Comparison of ENCODE assay signal across 24 mouse cellular contexts in the genomic region with DNA sequence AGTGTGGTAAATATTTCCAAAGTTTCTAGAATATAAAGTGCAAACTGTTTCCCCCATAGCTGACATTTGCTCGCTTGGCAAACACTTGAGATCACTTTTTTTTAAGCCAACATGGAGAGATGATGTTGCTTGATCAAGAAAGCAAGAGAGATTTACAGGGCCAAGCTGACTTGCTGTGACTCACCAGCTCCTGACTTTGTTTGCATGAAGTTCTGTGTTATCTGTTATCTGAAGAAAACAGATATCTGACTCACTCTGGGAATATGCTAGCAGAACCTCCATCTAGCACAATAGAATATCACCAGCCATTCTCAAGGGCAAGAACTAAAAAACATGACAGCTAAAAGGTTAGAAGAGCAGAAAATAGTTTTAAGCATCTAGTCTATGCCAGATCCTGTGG. TPM values are rescaled to one million over a fixed set of nuclear protein-coding genes. Genes with fewer than 3 reads are reported as not detected.
DNase-seq lines count a peak whose midpoint lies in the region; ATAC-seq and TF ChIP-seq lines count a peak whose summit lies in the region.
"Had no signal": no experiment of that assay in that cellular context is flagged by ENCODE, and none has a peak within 500 bp of the region (broad histone marks: within the 10 kb centered on the region; RNA-seq: fewer than 3 reads in every experiment).

No protein-coding gene starts in this region.

- TF ChIP-seq RAD21 in MEL (IDR thresholded peaks at IDR 0.05; ENCODE audit: low read depth, low read length), result no peak

- ATAC-seq in megakaryocyte progenitor cell, adult 5-6 weeks (replicated peaks; ENCODE audit: poor library complexity), result no peak
- ATAC-seq in hindbrain, embryonic 16.5 days, result no peak
- ATAC-seq: CD4-positive, CD25-positive, alpha-beta regulatory T cell, adult 4 months; inflammation-experienced regulatory T-cells, adult 6 months; intestine, postnatal 0 days had no signal

- H3K4me3 ChIP-seq in MEL (ENCODE audit: control insufficient read depth in 1 of 2, insufficient read depth in 1 of 2, low read depth in 2 of 2, low read length in 2 of 2), result no peak overlapping the region
- no peak overlapping the region for H3K4me3 ChIP-seq in embryonic fibroblast, embryonic 13.5 days (ENCODE audit: insufficient read depth, low read length)
- no peak overlapping the region for H3K4me3 ChIP-seq in hindbrain, embryonic 16.5 days (ENCODE audit: low read length)
- H3K4me3 ChIP-seq: embryonic facial prominence, embryonic 12.5 days; forebrain, embryonic 12.5 days; gastrocnemius, adult 2 months; heart, embryonic 13.5 days; hindbrain, embryonic 15.5 days had no signal

- no peak overlapping the region for H3K4me2 ChIP-seq in hindbrain, embryonic 16.5 days (ENCODE audit: low read length)
- H3K4me2 ChIP-seq: embryonic facial prominence, embryonic 12.5 days; forebrain, embryonic 12.5 days; heart, embryonic 13.5 days; hindbrain, embryonic 15.5 days had no signal

- no peaks in the 10 kb centered on the region for H3K27me3 ChIP-seq in MEL (ENCODE audit: control insufficient read depth in 1 of 2, insufficient read depth in 2 of 2, low read length in 2 of 2)
- no peaks in the 10 kb centered on the region for H3K27me3 ChIP-seq in hindbrain, embryonic 16.5 days (replicated peaks; ENCODE audit: control insufficient read depth, insufficient read depth, low read length)
- H3K27me3 ChIP-seq: embryonic facial prominence, embryonic 12.5 days; forebrain, embryonic 12.5 days; heart, embryonic 13.5 days; hindbrain, embryonic 15.5 days had no signal

- TF ChIP-seq POLR2A in MEL (IDR thresholded peaks at IDR 0.05; ENCODE audit: control insufficient read depth in 1 of 2, insufficient read depth in 1 of 2, low read depth in 1 of 2, low read length in 2 of 2, poor library complexity in 1 of 2), result no peak
- TF ChIP-seq POLR2A in embryonic fibroblast, embryonic 13.5 days (IDR thresholded peaks at IDR 0.05; ENCODE audit: low read depth, low read length), result no peak

- no peak for TF ChIP-seq CTCF in MEL (IDR thresholded peaks at IDR 0.05 in 2 of 3, conservative IDR thresholded peaks at IDR 0.05 in 1 of 3; ENCODE audit: control insufficient read depth in 1 of 3, insufficient read depth in 1 of 3, low read depth in 2 of 3, low read length in 3 of 3, poor library complexity in 1 of 3, severe bottlenecking in 1 of 3)
- no peak for TF ChIP-seq CTCF in embryonic fibroblast, embryonic 13.5 days (IDR thresholded peaks at IDR 0.05; ENCODE audit: borderline replicate concordance, insufficient read depth, low read length)

- peak; percentile 58 for DNase-seq in adrenal gland, adult 2 months
- DNase-seq in adrenal gland, postnatal 10 days, result no peak
- peak; percentile 67 for DNase-seq in ovary, adult 18-20 months (ENCODE audit: low spot score)
- DNase-seq in ovary, postnatal 36 days (ENCODE audit: low spot score), result no peak
- DNase-seq in MEL (ENCODE audit: low read depth, low spot score), result peak; percentile 2
- DNase-seq: cerebellum, adult 11 months; cerebellum, adult 8-10 months; cerebellum, postnatal 14 days; gastrocnemius, adult 2 months; gastrocnemius, postnatal 36 days; heart, adult 11 months; heart, postnatal 36 days; kidney, adult 8-10 months had no signal

- TF ChIP-seq EP300 in MEL (IDR thresholded peaks at IDR 0.05; ENCODE audit: low read depth in 1 of 2, low read length in 2 of 2), result no peak

- H3K36me3 ChIP-seq in MEL (ENCODE audit: control insufficient read depth in 1 of 2, insufficient read depth in 2 of 2, low read length in 2 of 2), result no peaks in the 10 kb centered on the region
- H3K36me3 ChIP-seq in hindbrain, embryonic 16.5 days (ENCODE audit: control insufficient read depth, insufficient read depth, low read length), result no peaks in the 10 kb centered on the region
- H3K36me3 ChIP-seq: embryonic facial prominence, embryonic 12.5 days; forebrain, embryonic 12.5 days; G1E; heart, embryonic 13.5 days; hindbrain, embryonic 15.5 days had no signal

- no peaks in the 10 kb centered on the region for H3K9me3 ChIP-seq in MEL (replicated peaks; ENCODE audit: insufficient read depth, low read length)
- H3K9me3 ChIP-seq in hindbrain, embryonic 16.5 days (ENCODE audit: control insufficient read depth, low read length), result no peaks in the 10 kb centered on the region
- H3K9me3 ChIP-seq: embryonic facial prominence, embryonic 12.5 days; forebrain, embryonic 12.5 days; G1E; heart, embryonic 13.5 days; hindbrain, embryonic 15.5 days had no signal

- no peak overlapping the region for H3K9ac ChIP-seq in MEL (ENCODE audit: control insufficient read depth, low read depth, low read length, poor library complexity, severe bottlenecking)
- no peak overlapping the region for H3K9ac ChIP-seq in hindbrain, embryonic 16.5 days (ENCODE audit: low read depth, low read length)
- H3K9ac ChIP-seq: embryonic facial prominence, embryonic 12.5 days; forebrain, embryonic 12.5 days; heart, embryonic 13.5 days; hindbrain, embryonic 15.5 days had no signal

- no peaks in the 10 kb centered on the region for H3K4me1 ChIP-seq in MEL (ENCODE audit: control insufficient read depth in 1 of 2, insufficient read depth in 2 of 2, low read length in 2 of 2)
- peaks cover 4% of the 10 kb centered on the region; the same call in 1 of the 2 replicates for H3K4me1 ChIP-seq in embryonic fibroblast, embryonic 13.5 days (ENCODE audit: control insufficient read depth, insufficient read depth, low read length)
- no peaks in the 10 kb centered on the region for H3K4me1 ChIP-seq in hindbrain, embryonic 16.5 days (ENCODE audit: control insufficient read depth, insufficient read depth, low read depth, low read length)
- H3K4me1 ChIP-seq: embryonic facial prominence, embryonic 12.5 days; forebrain, embryonic 12.5 days; hindbrain, embryonic 15.5 days had no signal

- H3K27ac ChIP-seq in MEL (ENCODE audit: control insufficient read depth, low read depth, low read length), result no peak overlapping the region
- H3K27ac ChIP-seq in embryonic fibroblast, embryonic 13.5 days (ENCODE audit: insufficient read depth, low read length), result peak overlapping the region; percentile 95; the same call in 1 of the 2 replicates
- no peak overlapping the region for H3K27ac ChIP-seq in hindbrain, embryonic 16.5 days (ENCODE audit: low read depth, low read length)
- H3K27ac ChIP-seq: embryonic facial prominence, embryonic 12.5 days; forebrain, embryonic 12.5 days; gastrocnemius, adult 2 months; heart, embryonic 13.5 days; hindbrain, embryonic 15.5 days had no signal

- no peaks in the 10 kb centered on the region for H3K79me2 ChIP-seq in MEL (ENCODE audit: control insufficient read depth, insufficient read depth, low read length, poor library complexity)

- WGBS in hindbrain, embryonic 16.5 days, result 95% methylated on average over 1 of the region's 1 CpGs

TF ChIP-seq in MEL, 35 proteins besides CTCF, POLR2A, EP300 and RAD21:
- no peak for TF ChIP-seq GABPA (IDR thresholded peaks at IDR 0.05; ENCODE audit: low read depth, low read length)
- no peak for TF ChIP-seq CHD1 (IDR thresholded peaks at IDR 0.05; ENCODE audit: low read depth, low read length)
- TF ChIP-seq POLR2AphosphoS5 (IDR thresholded peaks at IDR 0.05; ENCODE audit: borderline replicate concordance, low read depth, low read length), result no peak
- TF ChIP-seq UBTF (IDR thresholded peaks at IDR 0.05; ENCODE audit: borderline replicate concordance, insufficient read depth, low read depth, low read length), result no peak
- TF ChIP-seq MYB (IDR thresholded peaks at IDR 0.05; ENCODE audit: low read depth, low read length), result no peak
- TF ChIP-seq ZNF384 (IDR thresholded peaks at IDR 0.05; ENCODE audit: low read depth, low read length), result no peak
- TF ChIP-seq MYC (IDR thresholded peaks at IDR 0.05; ENCODE audit: low read depth, low read length), result no peak
- no peak for TF ChIP-seq TCF12 (IDR thresholded peaks at IDR 0.05; ENCODE audit: low read depth, low read length)
- TF ChIP-seq ELF1 (IDR thresholded peaks at IDR 0.05; ENCODE audit: low read depth, low read length), result no peak
- no peak for TF ChIP-seq USF2 (IDR thresholded peaks at IDR 0.05; ENCODE audit: borderline replicate concordance in 1 of 2, insufficient read depth in 1 of 2, low read depth in 1 of 2, low read length in 2 of 2)
- no peak for TF ChIP-seq ZC3H11A (IDR thresholded peaks at IDR 0.05; ENCODE audit: low read depth, low read length)
- no peak for TF ChIP-seq GATA1 (IDR thresholded peaks at IDR 0.05; ENCODE audit: low read depth, low read length)
- no peak for TF ChIP-seq KAT2A (conservative IDR thresholded peaks at IDR 0.05; ENCODE audit: low read depth, low read length)
- no peak for TF ChIP-seq SIN3A (IDR thresholded peaks at IDR 0.05; ENCODE audit: low read length)
- TF ChIP-seq MAFK (IDR thresholded peaks at IDR 0.05; ENCODE audit: borderline replicate concordance, low read depth, low read length), result no peak
- TF ChIP-seq JUND (IDR thresholded peaks at IDR 0.05; ENCODE audit: low read depth, low read length), result no peak

RNA-seq across cellular contexts. Expression of gene Gm11361, which starts 56.1 kb away (rescaled TPM):
- 100 to 1,000 TPM in 1 of 2 experiments, 10 to 100 TPM in 1; 34.0 to 118 TPM for total RNA-seq in adrenal gland, adult 2 months (2021)
- not detected in 2 replicates for polyA plus RNA-seq in adrenal gland, adult 2 months (2012; rRNA removed)
- total RNA-seq in adrenal gland, postnatal 10 days (2021), result 100 to 1,000 TPM; 124 to 134 TPM
- 1,147 and 1,335 TPM in 2 replicates for total RNA-seq in MEL (2012; rRNA removed)
- polyA plus RNA-seq in MEL (2012; ENCODE audit: insufficient read depth in 1 of 2, insufficient read length in 2 of 2, low read depth in 1 of 2, low replicate concordance in 2 of 2, missing spikeins in 1 of 2), result under 1 TPM in 1 of 2 experiments, not detected in 1; 0.36 TPM
- polyA plus RNA-seq in embryonic fibroblast, embryonic 13.5 days (2011; ENCODE audit: insufficient read length, low read depth, missing spikeins), result not detected in 2 replicates
- 35.3 and 44.1 TPM in 2 replicates for total RNA-seq in megakaryocyte progenitor cell, adult 5-6 weeks (2015)
- total RNA-seq in megakaryocyte progenitor cell, adult 5-6 weeks (2017), result 7.7 and 9.5 TPM in 2 replicates
- 3.2 and 3.4 TPM in 2 replicates for polyA plus RNA-seq in hindbrain, embryonic 16.5 days (2015; fragmentation: Nextera tagmentation; extraction: Ambion mirVana)

Comparison
In these comparisons a context has a peak if more than half of its experiments do, and no peak if none do; other contexts are left out.
1. DNase-seq: peak in adrenal gland, adult 2 months (single experiment), ovary, adult 18-20 months (single experiment) and MEL (single experiment); none in adrenal gland, postnatal 10 days (single experiment) and ovary, postnatal 36 days (single experiment).